Mouse (Mus musculus) G1E (cell line): ENCODE measurements around the gene Ubtd2.

Experiments used
- CTCF ChIP-seq: IDR thresholded peaks from 2 replicates; pipeline ENCODE4 v1.5.1; 2012; ENCODE audit warnings: low read depth, low read length, inconsistent platforms, mixed read lengths
- GATA1 ChIP-seq: IDR thresholded peaks from 2 replicates; pipeline ENCODE4 v1.6.1; 2012; ENCODE audit warnings: borderline replicate concordance, low read length, inconsistent platforms, mixed read lengths
- GATA2 ChIP-seq: IDR thresholded peaks from 2 replicates; pipeline ENCODE4 v1.6.1; 2012; ENCODE audit warnings: low read depth, low read length, inconsistent platforms, borderline replicate concordance
- POLR2AphosphoS5 ChIP-seq: IDR thresholded peaks from 2 replicates; pipeline ENCODE4 v1.6.1; 2012; ENCODE audit warnings: low read depth, low read length, inconsistent platforms; ENCODE audit not compliant: insufficient replicate concordance
- TAL1 ChIP-seq: conservative IDR thresholded peaks from 2 replicates; pipeline ENCODE4 v1.6.1; 2012; ENCODE audit warnings: low read depth, low read length, inconsistent platforms, mixed read lengths

DNA sequence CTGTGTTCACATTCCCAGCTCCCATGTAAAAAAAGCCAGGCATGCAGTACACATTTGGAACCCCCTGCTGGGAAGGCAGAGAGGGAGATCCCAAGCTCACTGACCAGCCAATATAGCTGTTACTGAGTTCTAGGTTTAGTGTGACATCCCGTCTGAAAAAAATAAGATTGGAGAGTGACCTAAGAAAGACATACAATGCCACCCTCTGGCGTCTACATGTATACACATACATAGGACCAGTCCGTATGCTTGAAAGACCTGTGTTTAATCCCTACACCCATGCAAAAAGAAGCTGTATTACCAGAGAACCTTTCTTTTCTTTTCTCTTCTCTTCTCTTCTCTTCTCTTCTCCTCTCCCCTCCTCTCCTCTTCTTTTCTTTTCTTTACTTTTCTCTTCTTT is 30.1 kb downstream of the Ubtd2 start:
- TF ChIP-seq CTCF (no peak), GATA1 (no peak), POLR2AphosphoS5 (no peak), TAL1 (no peak), GATA2 (no peak)
